In genomic region chr14:48073247-48074161, GRCm38 (mm10) we compare ENCODE assay signal across 9 mouse cellular contexts. TPM values are rescaled to one million over a fixed set of nuclear protein-coding genes. Genes with fewer than 3 reads are reported as not detected.
DNase-seq lines count a peak whose midpoint lies in the region; ATAC-seq and TF ChIP-seq lines count a peak whose summit lies in the region.
"Had no signal": no experiment of that assay in that cellular context is flagged by ENCODE, and none has a peak within 500 bp of the region (broad histone marks: within the 10 kb centered on the region; RNA-seq: fewer than 3 reads in every experiment).

No protein-coding gene starts in this region.

- no peak overlapping the region for H3K27ac ChIP-seq in limb, embryonic 11.5 days (replicated peaks; ENCODE audit: low read depth, low read length)

- DNase-seq in frontal cortex, adult 2 months (ENCODE audit: extremely low spot score in 1 of 2, low spot score in 1 of 2), result peak; percentile 78 to 89
- DNase-seq in heart, postnatal 36 days, result peak; percentile 41 to 56
- DNase-seq in limb, embryonic 11.5 days (ENCODE audit: low spot score), result peak; percentile 39
- no peak for DNase-seq in cerebellum, adult 9-10 months

- H3ac ChIP-seq in myocyte (ENCODE audit: control insufficient read depth, insufficient read length), result no peak overlapping the region

- WGBS in limb, embryonic 11.5 days, result 68% methylated on average over 24 of the region's 24 CpGs

- no peaks in the 10 kb centered on the region for H3K79me2 ChIP-seq in myocyte (ENCODE audit: control insufficient read depth, insufficient read depth)

- H3K36me3 ChIP-seq in megakaryocyte, embryonic 14.5 days (replicated peaks; ENCODE audit: low read length), result no peaks in the 10 kb centered on the region
- H3K36me3 ChIP-seq in limb, embryonic 11.5 days (ENCODE audit: control insufficient read depth, insufficient read depth, low read length), result no peaks in the 10 kb centered on the region
- no peaks in the 10 kb centered on the region for H3K36me3 ChIP-seq in myocyte (ENCODE audit: control insufficient read depth, insufficient read depth)

- H3K9me3 ChIP-seq in megakaryocyte, embryonic 14.5 days, result 0 out of 2 replicates have a peak, but pooled peaks cover 4% of the 10 kb centered on the region
- no peaks in the 10 kb centered on the region for H3K9me3 ChIP-seq in limb, embryonic 11.5 days (ENCODE audit: control insufficient read depth, low read length)

- ATAC-seq in megakaryocyte, adult 5-6 weeks (ENCODE audit: poor library complexity, severe bottlenecking), result no peak
- no peak for ATAC-seq in limb, embryonic 11.5 days (ENCODE audit: insufficient number of reproducible peaks, low FRiP score, low TSS enrichment, low read depth)
- no peak for ATAC-seq in megakaryocyte-erythroid progenitor cell, adult 5-6 weeks (replicated peaks; ENCODE audit: low FRiP score, low TSS enrichment, poor library complexity, severe bottlenecking)
- ATAC-seq: Patski had no signal

- no peak overlapping the region for H3K4me2 ChIP-seq in limb, embryonic 11.5 days (ENCODE audit: low read depth, severe bottlenecking)
- no peak overlapping the region for H3K4me2 ChIP-seq in myocyte (ENCODE audit: low read depth)

- no peak for TF ChIP-seq POLR2A in myocyte (IDR thresholded peaks at IDR 0.05; ENCODE audit: insufficient read length, low read depth)

- H3K4me3 ChIP-seq in megakaryocyte, embryonic 14.5 days (replicated peaks), result peak overlapping the region; percentile 14
- H3K4me3 ChIP-seq in limb, embryonic 11.5 days (ENCODE audit: low read depth, low read length), result no peak overlapping the region
- H3K4me3 ChIP-seq in myocyte, result no peak overlapping the region

- H3K4me1 ChIP-seq in megakaryocyte, embryonic 14.5 days, result no peaks in the 10 kb centered on the region
- no peaks in the 10 kb centered on the region for H3K4me1 ChIP-seq in limb, embryonic 11.5 days (ENCODE audit: control insufficient read depth, insufficient read depth, low read length)

- no peak overlapping the region for H3K9ac ChIP-seq in limb, embryonic 11.5 days (ENCODE audit: low read length)

- intact Hi-C loops in heart, postnatal 36 days (cut with DNase I), result loop anchor here (10.0 kb wide), 1 partner anchor 319 kb away; no protein-coding TSS in a partner anchor

- H3K27me3 ChIP-seq in megakaryocyte, embryonic 14.5 days (replicated peaks), result peaks cover 2% of the 10 kb centered on the region
- no peaks in the 10 kb centered on the region for H3K27me3 ChIP-seq in limb, embryonic 11.5 days (ENCODE audit: control insufficient read depth, insufficient read depth, low read length)
- no peaks in the 10 kb centered on the region for H3K27me3 ChIP-seq in myocyte (ENCODE audit: control insufficient read depth, insufficient read depth, insufficient read length)

TF ChIP-seq in myocyte, 11 proteins besides CTCF, POLR2A, EP300 and RAD21:
- no peak for TF ChIP-seq E2F4 (IDR thresholded peaks at IDR 0.05; ENCODE audit: insufficient read depth)
- peak in 1 of 3 experiments; percentile 58 for TF ChIP-seq MYOG (IDR thresholded peaks at IDR 0.05; ENCODE audit: control insufficient read depth in 1 of 3, insufficient read depth in 1 of 3, insufficient read length in 2 of 3, low read depth in 2 of 3)
- peak; percentile 89 for TF ChIP-seq CEBPB (IDR thresholded peaks at IDR 0.05; ENCODE audit: insufficient read depth, poor library complexity, severe bottlenecking)
- peak in 1 of 3 experiments; percentile 27 for TF ChIP-seq MYOD1 (IDR thresholded peaks at IDR 0.05; ENCODE audit: control insufficient read depth in 1 of 3, insufficient read length in 2 of 3, low read depth in 2 of 3)

RNA-seq across cellular contexts. Expression of gene Peli2, which starts 47.1 kb away (rescaled TPM):
- 2.8 TPM in 1 of 2 replicates, not detected in the other for polyA plus RNA-seq in megakaryocyte, embryonic 14.5 days (2012; ENCODE audit: insufficient read depth, low replicate concordance)
- 9.6 and 9.7 TPM in 2 replicates for total RNA-seq in megakaryocyte, adult 5-6 weeks (2015)
- 5.7 and 7.6 TPM in 2 replicates for total RNA-seq in megakaryocyte, adult 5-6 weeks (2017)
- 28.5 and 30.9 TPM in 2 replicates for polyA plus RNA-seq in frontal cortex, adult 2 months (2012; rRNA removed)
- total RNA-seq in heart, postnatal 36 days (2021), result 10 to 100 TPM; 17.1 to 22.9 TPM
- 8.9 and 10.6 TPM in 2 replicates for polyA plus RNA-seq in limb, embryonic 11.5 days (2014; fragmentation: Nextera tagmentation; extraction: Ambion mirVana)
- polyA plus RNA-seq in myocyte (2012; fragmentation: generic; extraction: Trizol), result 15.8 TPM
- 0.72 TPM in 1 of 2 replicates, not detected in the other for total RNA-seq in megakaryocyte-erythroid progenitor cell, adult 5-6 weeks (2014; fragmentation: Nextera tagmentation)
- 0.05 and 0.57 TPM in 2 replicates for total RNA-seq in megakaryocyte-erythroid progenitor cell, adult 5-6 weeks (2017)
